Mouse (Mus musculus): Measurements from ENCODE around the gene Tmem234.
A peak's percentile ranks its signal among the peaks of the same experiment; 100 is the strongest.

The Tmem234 gene

GRCm38 (mm10) chr4:129622120-129622802 is 21.8 kb downstream of the Tmem234 start:
- no peak for DNase-seq (ENCODE audit: low spot score in 2 of 2)

GRCm38 (mm10) chr4:129622803-129623535 is 22.5 kb downstream of the Tmem234 start:
- DNase-seq (ENCODE audit: low spot score in 2 of 2) = no peak

DNA sequence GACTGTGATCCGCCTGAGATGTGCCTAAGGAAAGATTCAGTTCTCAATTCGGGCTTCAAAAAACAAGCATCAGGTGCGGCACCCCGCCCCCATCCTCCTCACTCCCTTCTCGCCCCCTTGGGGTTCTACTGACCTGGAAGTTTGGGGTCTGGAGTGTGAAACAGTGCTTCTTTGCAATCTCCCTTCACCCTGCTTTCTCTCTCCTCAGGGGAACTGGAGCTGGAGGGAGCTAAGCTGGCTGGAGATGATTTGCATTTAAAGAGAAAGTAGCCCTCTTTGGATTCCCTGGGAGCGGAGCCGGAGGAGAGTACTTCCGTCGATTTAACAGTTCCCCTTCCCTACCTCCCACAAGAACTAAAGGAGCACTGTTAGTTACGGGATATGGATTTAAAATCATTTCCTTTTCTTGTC is 23.2 kb downstream of the Tmem234 start, which contains the start of gene Ccdc28b:
Ccdc28b (minus strand) TSS at position 267 of the 411 bp plus-strand sequence.
- DNase-seq (ENCODE audit: low spot score in 2 of 2) = peak; percentile 65 to 69

DNA sequence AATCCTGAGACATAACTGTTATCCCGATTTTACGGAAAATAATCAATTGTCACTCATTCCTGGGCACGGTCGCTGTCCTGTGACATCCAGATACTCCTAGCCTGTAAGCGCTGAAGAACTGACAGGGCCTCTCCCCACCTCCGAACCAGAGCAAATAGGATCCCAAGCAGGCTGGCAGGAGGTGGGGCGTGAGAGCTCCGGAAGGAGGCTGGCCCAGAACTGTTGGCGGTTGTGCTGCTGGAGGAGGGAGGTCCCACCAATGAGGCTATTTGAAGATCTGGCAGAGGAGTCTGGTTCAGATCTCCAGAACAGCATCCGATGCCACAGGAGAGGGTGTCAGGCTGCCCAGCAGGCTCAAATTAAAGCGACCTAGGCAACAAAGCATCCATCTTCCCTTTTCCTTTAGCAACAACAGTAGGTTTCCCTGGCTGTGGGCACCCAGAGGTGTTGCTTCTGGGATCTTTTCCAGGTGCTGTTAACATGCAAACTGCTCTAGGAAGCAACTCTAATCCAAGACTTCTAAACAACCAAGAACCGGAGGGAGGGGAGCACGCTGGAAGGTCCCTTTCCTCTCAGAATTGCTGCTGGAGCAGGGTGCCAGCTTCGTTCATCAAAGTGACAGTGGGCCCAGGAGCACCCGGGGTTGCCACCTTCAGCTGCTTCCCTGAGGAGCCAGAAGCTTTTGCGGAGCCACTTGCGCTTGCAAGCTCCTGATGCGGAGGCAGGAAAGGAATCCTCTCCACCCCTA is 24.0 kb downstream of the Tmem234 start:
- DNase-seq (ENCODE audit: low spot score in 2 of 2) = peak; percentile 86 to 92

DNA sequence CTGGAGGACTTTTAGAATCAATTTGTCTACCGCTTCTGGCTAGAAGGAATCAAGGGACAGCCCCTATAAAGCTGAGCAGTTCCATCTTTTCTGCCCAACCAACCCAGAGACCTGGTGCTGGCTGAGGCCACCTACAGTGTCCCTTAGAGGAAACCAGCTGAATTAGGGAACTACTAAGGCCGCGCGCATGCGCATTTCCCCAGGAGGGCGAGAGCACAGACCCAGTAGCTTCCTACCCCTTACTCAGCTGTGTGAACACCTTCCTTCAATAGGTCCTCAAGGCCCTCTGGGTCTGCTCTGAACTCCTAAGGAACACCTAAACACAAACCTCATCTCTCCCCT is 24.5 kb downstream of the Tmem234 start:
- peak; percentile 68 to 72 for DNase-seq (ENCODE audit: low spot score in 2 of 2)

DNA sequence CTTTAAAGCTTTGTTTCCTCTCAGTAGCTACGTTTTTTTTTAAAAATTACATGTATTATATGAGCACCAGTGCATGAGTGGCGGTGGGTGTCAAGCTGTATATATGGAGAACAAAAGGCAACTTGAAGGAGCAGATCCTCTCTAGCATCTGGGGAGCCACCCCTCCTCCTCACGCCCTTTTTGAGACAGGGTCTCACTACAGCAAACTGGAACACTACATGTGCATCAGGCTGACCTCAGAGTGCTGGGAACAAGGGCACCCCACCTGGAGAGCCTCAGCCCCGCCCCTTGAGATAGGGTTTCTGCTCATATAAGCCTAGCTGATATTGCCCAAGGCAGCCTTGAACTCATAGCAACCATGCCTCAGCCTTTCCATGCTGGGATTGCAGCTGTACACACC is 25.0 kb downstream of the Tmem234 start:
- DNase-seq (ENCODE audit: low spot score in 2 of 2) = no peak

GRCm38 (mm10) chr4:129626035-129626434 is 25.6 kb downstream of the Tmem234 start:
- no peak for DNase-seq (ENCODE audit: low spot score in 2 of 2)

DNA sequence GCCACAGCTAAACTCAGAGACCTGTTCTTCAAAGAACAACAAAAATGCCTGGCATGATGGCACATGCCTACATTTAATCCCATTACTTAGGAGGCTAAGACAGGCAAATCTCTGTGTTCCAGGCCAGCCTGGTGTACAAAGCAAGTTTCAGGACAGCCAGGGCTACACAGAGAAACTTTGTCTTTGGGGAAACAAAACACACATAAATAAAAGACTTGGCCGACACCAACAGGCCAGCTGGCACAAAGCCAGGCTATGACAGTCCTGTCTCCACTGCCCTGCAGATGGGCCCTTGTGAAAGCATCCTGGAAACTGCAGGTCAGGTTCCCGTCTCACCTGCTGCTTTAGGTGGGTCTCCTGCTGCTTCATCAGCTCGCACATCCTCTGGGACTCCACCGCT is 30.5 kb downstream of the Tmem234 start:
- no peak for DNase-seq (ENCODE audit: low spot score in 2 of 2)

GRCm38 (mm10) chr4:129631867-129632266 is 31.4 kb downstream of the Tmem234 start:
- DNase-seq (ENCODE audit: low spot score in 2 of 2) = no peak

DNA sequence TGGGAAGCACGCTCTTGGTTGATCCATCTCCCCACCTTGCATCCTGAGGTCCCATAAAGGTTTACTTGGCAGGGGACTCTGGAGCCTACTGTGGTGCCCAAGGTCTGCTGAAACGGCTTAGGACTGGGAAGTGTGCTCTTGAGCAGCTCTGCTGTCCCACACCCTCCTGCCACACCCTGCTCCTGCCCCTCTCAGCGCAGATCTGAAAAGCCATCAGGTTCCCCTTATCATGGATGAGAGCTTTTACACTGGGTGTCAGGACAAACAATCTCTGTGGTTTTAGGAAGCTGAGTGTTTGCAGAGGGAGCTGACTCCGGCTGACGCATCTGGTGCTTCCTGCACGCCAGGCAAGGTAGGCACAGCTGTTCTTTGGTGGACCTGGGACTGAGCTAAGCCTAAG is 33.4 kb downstream of the Tmem234 start:
- no peak for DNase-seq (ENCODE audit: low spot score in 2 of 2)

DNA sequence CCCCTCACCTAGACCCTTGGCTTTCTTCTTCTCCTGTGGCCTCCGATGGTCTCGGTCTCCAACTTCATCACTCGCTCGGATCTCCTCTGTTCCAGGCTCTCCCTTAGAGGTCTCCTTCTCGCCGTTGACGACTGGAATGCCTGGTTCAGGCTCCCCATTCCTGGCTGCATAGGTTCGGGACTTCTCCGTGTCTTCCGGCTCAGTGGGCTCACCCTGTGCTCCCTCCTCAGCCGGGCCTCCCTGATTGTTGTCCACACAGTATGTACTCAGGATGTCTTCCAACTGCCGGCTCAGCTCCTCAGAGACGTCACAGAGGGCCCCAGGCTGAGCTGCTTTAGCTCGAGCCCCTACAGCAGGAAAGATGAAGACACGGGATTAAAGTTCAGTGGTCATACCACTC is 38.8 kb downstream of the Tmem234 start:
- no peak for DNase-seq (ENCODE audit: low spot score in 2 of 2)

GRCm38 (mm10) chr4:129640101-129640637 is 39.7 kb downstream of the Tmem234 start:
- no peak for DNase-seq (ENCODE audit: low spot score in 2 of 2)

DNA sequence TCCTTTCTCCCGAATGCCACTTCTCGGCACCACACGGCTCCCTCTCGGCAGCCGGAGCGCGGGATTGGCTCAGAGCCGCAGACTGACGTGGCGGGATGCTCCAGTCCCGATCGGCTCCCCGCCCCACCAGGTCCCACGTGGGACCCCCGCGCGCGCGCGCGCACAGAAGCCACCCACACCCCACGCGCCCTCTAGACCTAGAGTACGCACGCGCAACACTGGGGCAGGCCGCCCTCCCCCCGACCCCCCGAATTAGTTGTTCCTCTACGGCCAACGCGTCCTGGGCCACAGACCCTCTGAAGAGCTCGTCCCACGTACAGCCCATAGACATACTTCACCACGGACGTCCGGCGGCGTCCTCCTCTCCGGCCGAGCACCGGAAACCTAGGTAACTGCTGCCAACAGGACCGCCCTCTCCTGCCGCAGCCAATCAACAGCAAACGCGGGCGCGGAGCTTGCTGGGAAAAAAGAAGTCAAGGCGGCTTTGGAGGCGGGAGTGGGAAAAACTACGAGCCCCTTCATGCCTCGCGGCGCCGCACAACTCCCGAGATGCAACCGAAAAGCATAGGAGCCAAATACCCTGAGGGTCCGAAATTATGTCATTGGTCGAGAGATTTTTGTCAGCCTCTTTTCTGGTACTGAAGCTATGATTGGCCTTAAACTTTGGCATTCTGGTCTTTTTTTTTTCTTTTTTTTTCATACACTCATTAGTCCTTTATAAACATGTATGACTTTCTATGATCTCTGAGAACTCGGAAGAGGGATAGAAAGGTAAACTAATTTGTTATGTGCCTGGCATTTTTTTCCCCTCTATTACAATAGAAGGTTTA is 40.4 kb downstream of the Tmem234 start, which contains the start of gene Txlna:
Txlna (minus strand) TSS at position 428 of the 830 bp plus-strand sequence.
- peak; percentile 98 to 99 for DNase-seq (ENCODE audit: low spot score in 2 of 2)

DNA sequence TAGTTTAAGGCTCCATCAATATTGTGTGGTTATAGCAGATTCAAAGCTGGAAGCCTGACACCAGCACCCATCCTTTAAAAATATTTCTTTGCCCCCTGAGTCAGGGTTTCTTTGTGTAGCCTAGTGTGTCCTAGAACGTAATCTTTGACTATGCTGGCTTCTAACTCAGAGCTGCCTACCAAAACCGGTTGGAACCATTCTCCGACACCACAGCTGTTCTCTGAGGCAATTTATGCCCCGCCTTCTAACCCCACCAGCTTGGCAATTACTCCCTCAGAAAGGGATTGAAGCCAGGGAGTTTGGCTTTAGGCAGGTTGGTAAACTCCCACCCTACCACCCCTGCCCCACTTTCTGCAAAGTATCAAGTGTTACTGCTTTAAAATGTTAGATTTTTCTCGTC is 41.3 kb downstream of the Tmem234 start:
- no peak for DNase-seq (ENCODE audit: low spot score in 2 of 2)

DNA sequence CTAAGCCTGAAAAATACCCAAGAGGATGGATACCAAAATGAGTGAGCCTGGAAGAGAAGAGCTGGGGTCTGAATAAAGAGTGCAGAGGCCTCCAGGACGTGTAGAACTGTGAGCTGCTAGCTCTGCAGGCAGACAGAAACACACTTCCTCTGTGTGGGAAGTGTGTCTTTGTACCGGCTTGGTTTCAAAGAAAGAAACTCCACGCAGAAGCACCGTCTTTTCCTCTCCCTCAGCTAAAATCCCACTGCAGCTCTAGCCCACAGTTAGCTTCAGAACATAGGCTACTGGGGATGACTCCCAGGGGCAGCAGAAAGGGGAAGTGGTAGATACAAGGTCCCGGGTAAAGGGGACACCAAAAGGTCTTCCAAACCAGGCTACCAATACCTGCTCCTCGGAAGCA is 44.7 kb downstream of the Tmem234 start:
- no peak for DNase-seq (ENCODE audit: low spot score in 2 of 2)

DNA sequence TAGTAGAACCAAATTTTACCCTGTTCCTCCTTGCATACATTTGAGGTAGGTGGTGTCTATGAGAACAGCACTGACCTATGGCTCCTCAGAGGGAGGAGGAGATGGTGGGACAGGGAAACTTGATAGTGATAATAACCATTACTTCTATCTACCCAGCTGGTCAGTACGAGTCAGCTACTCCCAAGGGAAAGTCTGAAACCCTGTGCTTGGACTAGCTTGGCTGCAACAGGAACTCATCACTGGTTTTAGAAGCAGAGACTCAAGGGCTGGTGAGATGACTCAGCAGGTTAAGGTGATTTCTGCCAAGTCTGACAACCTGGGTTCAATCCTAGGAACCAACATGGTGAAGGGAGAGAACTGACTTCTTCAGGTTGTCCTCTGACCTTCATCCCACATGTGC is 48.2 kb downstream of the Tmem234 start:
- DNase-seq (ENCODE audit: low spot score in 2 of 2) = no peak

GRCm38 (mm10) chr4:129650359-129650758 is 49.9 kb downstream of the Tmem234 start:
- no peak for DNase-seq (ENCODE audit: low spot score in 2 of 2)

- DNase-seq (ENCODE audit: low spot score in 2 of 2) = peak in 1 of 2 experiments; percentile 40
These were observed 54.3 kb downstream of the Tmem234 start for GRCm38 (mm10) chr4:129654770-129655169.

- no peak for DNase-seq (ENCODE audit: low spot score in 2 of 2)
These were observed 61.1 kb downstream of the Tmem234 start for GRCm38 (mm10) chr4:129661584-129661983.

GRCm38 (mm10) chr4:129662255-129662813 is 61.9 kb downstream of the Tmem234 start:
- DNase-seq (ENCODE audit: low spot score in 2 of 2) = no peak

GRCm38 (mm10) chr4:129671491-129672082 is 71.1 kb downstream of the Tmem234 start:
- peak; percentile 37 to 41 for DNase-seq (ENCODE audit: low spot score in 2 of 2)
